Mouse (Mus musculus) gastrocnemius, adult 2 months (tissue): ENCODE data around the gene Gpr82. TPM values are rescaled to one million over a fixed set of nuclear protein-coding genes. Genes with fewer than 3 reads are reported as not detected.

Experiments
- DNase-seq: peaks from one replicate; pipeline ENCODE4 v3.0.0; 2022
- H3K27ac ChIP-seq: fragments of 200-600 bp; 2 replicates; pipeline ENCODE4 v1.8.1; 2022; ENCODE audit warnings: mild to moderate bottlenecking
- H3K4me3 ChIP-seq: fragments of 200-600 bp; 2 replicates; pipeline ENCODE4 v1.8.1; 2022; ENCODE audit warnings: mild to moderate bottlenecking, moderate library complexity
- CTCF ChIP-seq: fragments of 200-600 bp; IDR thresholded peaks from 2 replicates; pipeline ENCODE4 v1.8.1; 2022; ENCODE audit warnings: antibody characterized with exemption, mild to moderate bottlenecking, moderate library complexity
- intact Hi-C: fragments of 180-260 bp; cut with DNase I; formaldehyde crosslinking; loops from one replicate; pipeline ENCODE4 v1.15.1; 2025
- long read RNA-seq, 2 experiments: library from polyadenylated mRNA; stranded (forward); transcript quantifications; one replicate each; pipeline ENCODE4 v2.0.0; 2021
- total RNA-seq, 2 experiments: library from RNA; stranded (reverse); gene quantifications; 2 replicates each; pipeline ENCODE4 v1.2.3; 2021

Gpr82 gene
- not detected for total RNA-seq
- long read RNA-seq, experiment 1: 0 reads
- long read RNA-seq, experiment 2: 0 reads

DNA sequence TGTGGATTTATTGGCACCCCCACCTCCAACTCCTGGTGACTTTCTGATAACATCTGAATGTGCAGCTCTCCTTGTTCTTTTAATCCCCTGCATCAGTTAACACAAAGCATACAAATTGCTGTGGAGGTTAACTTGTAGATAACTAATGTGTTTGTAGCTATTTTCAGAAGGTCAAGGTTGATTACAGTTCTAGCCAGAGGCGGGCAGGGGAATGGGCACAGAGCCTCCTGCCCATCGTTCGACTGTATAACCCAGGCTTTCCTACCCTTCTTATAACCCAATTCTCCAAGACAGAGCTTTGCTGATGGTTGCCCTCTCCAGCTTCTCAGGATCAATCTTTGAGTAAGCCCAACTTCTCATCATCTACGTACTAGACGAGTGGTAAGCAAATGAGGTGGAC, at the start of gene Gpr82:
Gpr82 (plus strand) TSS at position 301 of the 400 bp plus-strand sequence.
- no peak for DNase-seq
- intact Hi-C loops: no loop called here
- no peak within 1 kb of the TSS for H3K27ac ChIP-seq
- no peak for TF ChIP-seq CTCF
- H3K4me3 ChIP-seq: no peak within 1 kb of the TSS

DNA sequence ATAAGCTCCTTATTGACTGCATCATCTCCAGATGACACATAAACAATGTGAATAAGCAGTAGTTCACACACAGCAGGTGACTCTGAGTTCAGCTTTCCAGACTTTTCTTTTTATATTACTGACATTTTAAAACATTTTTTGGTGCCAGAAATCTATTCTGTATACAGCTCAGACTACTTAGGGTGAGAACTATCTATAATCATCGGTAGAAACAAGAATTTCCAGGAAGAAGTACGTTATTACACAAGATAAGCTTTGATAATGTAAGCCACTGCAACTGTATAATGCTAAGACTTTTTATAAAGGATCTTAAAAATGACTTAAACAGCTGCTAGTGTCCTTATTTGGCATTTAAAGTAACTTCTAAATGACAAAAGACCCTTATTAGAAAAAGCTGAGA, 49.0 kb upstream of the Gpr82 start:
- no peak overlapping the region for H3K4me3 ChIP-seq
- H3K27ac ChIP-seq: no peak overlapping the region
- intact Hi-C loops: no loop called here
- no peak for TF ChIP-seq CTCF
- no peak for DNase-seq

DNA sequence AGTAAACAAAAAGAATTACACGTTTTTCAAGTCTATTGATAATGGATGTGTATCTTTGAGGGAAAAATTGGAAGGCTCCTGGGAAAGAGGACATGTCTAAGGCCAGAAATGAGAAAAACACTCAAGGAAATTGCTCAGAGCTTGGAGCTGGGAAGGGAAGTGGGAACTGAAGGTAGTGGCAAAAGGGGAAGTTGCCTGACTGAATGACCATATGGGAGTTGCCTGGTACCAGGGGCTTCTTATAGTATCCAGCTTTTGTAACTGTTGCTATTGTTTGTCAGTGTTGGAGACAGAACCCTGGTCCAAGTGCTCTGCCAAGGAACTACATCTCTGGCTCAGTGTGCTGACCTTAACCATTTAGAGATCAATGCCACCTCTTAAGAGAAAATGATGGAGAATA, 44.4 kb upstream of the Gpr82 start:
- TF ChIP-seq CTCF: no peak
- intact Hi-C loops: loop anchor here (5.0 kb wide), 1 partner anchor 154 kb away; no protein-coding TSS in a partner anchor
- Histone ChIP-seq H3K27ac (peak overlapping the region; percentile 73), H3K4me3 (no peak overlapping the region)
- DNase-seq: no peak

DNA sequence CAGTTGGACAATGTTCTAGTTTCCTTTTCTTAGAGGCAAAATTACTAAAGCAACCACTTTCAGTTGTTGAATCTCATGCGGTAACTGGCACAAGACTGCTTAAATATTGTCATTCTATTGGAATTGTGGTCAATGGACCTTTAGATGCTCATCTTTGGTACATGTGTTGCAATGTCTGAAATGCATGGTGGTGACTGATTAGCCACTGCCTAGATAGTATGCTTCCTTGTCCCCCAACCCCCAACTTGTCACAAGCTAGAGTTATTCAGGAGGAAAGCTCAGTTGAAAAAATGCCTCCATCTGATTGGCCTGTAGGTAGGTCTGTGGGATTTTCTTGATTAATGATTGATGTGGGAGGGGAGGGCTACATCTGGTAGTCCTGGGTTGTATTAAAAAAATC, 43.9 kb upstream of the Gpr82 start:
- Histone ChIP-seq H3K4me3 (no peak overlapping the region), H3K27ac (peak overlapping the region; percentile 73)
- no peak for TF ChIP-seq CTCF
- no peak for DNase-seq
- intact Hi-C loops: loop anchor here (5.0 kb wide), 1 partner anchor 155 kb away; no protein-coding TSS in a partner anchor

DNA sequence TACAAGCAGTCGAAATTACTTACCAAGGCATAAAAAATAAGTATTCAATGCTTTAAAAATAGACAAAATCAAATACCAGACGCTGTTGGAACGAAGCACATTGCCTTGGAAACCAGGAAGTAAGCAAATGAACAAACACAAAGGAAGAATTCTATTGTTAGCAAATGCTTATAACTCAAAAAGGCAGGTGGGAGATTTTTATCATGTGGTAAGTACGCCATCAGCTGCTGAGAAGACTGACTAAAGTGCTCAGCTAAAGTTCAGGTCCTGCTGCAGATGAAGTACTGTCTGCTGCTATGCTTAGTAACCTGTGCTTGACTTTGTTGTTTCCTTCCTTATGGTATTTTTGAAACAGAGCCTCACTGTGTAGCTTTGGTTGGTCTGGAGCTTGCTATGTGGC, 42.7 kb upstream of the Gpr82 start:
- intact Hi-C loops: loop anchor here (5.0 kb wide), 1 partner anchor 156 kb away; no protein-coding TSS in a partner anchor
- peak overlapping the region; percentile 76 for H3K27ac ChIP-seq
- DNase-seq: no peak
- no peak for TF ChIP-seq CTCF
- H3K4me3 ChIP-seq: no peak overlapping the region

DNA sequence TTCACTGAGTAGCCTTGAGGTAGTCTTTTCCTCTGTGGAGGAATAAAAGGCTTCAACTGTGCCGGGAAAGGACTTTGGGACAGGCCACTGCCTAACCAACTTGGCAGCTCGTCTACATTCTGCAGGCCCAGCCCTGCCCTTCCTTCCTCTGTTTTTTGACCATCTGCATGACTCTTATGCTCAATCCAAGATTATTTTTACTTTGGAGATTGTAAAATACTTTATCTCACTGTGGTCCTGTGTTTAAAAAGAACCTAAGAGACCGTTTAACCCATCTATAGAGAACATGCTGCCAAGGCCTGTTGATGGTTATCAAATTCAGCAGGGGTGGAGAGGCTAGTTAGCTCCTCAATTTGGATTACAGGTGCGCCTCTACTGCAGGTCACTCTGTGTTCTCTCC, 39.7 kb upstream of the Gpr82 start:
- peak; percentile 24 for DNase-seq
- intact Hi-C loops: no loop called here
- Histone ChIP-seq H3K4me3 (no peak overlapping the region), H3K27ac (peak overlapping the region; percentile 76)
- no peak for TF ChIP-seq CTCF

DNA sequence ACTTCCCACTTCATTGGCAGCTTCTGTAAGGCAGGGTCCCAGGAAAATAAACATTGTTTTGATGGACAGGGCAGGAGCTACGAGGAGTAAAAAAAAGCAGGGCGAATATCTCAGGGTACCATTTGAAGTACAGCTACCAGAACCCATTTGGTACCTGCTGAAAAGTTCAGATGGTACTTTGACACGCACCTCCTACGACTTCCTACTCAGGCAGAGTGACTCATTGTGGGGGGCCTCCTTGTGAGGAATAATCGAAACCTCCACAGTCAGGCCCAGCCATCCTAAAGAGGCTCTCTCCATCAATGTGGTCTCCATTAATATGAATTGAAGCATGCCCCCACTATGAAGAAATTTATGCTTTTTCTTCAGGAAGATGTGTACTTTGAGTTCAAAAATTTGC, 38.5 kb upstream of the Gpr82 start:
- H3K4me3 ChIP-seq: no peak overlapping the region
- DNase-seq: no peak
- H3K27ac ChIP-seq: peak overlapping the region; percentile 71
- intact Hi-C loops: no loop called here
- TF ChIP-seq CTCF: no peak

DNA sequence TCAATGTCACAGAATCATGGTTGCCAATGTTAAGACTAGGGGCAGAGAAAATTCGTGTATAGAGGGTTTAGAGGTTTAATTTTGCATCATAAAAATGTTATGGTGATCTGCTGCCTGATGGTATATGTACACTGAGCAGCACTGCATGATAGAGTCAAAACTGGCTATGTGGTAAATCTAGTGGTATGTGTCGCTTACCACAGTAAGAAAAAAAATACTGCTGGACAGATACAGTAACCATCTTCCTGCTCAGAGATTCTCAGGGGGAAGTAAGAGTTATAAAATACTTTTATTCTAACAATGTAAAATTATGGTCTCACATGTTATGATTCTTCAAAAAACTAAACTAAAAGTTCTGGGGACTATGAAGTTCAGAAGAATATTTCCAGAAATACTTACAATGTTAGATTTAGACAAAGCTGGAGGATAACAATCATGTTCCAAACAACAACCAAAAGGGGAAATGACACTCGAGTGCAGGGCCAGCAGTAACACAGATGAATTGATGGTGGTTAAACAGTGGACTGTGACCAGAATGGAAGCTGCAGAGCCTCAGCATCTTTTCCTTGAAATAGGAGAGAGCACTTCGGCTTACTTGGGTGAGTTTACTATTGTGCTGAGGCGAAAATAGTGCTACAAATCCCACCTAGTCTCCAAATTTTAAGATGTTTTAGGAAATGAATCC, 29.4 kb upstream of the Gpr82 start, which contains the start of gene Gpr34:
Gpr34 (plus strand) TSS at position 491 of the 685 bp plus-strand sequence.
- DNase-seq: no peak
- no peak for TF ChIP-seq CTCF
- Histone ChIP-seq H3K4me3 (no peak within 1 kb of the TSS), H3K27ac (peak within 1 kb of the TSS; percentile 46)
- intact Hi-C loops: no loop called here

DNA sequence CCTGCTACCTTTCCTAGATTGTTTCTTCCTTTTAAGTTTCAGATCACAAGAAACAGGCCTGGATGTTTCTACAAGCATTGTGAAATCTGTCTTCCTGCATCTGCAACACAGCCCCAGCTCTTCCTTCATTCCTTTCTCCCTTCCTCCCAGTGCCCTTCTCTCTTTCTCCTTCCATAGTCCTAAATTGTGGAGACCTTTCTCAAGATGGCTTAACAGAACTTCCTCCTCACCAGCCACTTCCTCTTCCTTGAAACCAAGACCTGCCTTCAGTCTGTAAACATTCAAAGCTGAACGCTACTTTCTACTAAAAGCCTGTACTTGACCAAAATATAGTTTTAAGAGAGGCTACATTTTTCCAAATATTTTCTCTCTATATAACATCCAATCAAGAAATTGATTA, 24.8 kb upstream of the Gpr82 start:
- DNase-seq: no peak
- intact Hi-C loops: no loop called here
- Histone ChIP-seq H3K27ac (no peak overlapping the region), H3K4me3 (no peak overlapping the region)
- no peak for TF ChIP-seq CTCF

DNA sequence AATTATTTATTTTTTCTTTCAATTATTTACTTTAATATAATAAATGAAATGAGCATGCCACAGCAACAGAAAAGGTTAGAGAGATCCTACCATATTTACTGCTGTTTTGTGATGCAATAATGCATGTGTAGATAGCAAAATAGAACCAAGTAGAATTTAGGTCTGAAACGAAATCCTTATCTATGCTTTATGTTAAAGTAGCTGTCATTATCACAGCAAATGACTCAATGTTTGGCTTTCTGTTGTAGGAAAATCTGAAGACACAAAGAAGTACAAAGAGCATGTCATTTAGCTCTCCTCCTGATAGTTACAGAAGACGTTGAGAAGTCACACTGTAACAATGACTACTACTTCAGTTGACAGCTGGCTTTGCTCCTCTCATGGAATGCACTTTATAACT, 22.3 kb upstream of the Gpr82 start:
- no peak for DNase-seq
- H3K4me3 ChIP-seq: no peak overlapping the region
- no peak for TF ChIP-seq CTCF
- H3K27ac ChIP-seq: no peak overlapping the region
- intact Hi-C loops: no loop called here

DNA sequence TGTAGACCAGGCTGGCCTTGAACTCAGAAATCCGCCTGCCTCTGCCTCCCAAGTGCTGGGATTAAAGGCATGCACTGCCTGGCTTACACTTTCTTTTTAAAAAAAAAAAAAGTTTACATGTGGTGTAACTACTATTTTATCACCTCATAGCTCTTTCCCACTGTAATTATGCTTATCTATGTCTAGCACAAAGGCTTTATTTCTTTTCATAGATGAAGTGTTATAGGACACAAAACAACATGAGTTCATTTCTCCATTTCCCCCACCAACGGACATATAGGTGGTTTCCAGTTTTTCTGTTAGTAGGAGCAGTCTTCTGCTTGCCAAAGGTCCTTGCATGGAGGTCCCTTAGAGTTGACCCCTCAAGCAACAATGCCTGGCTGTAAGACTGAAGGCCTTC, 9.3 kb upstream of the Gpr82 start:
- Histone ChIP-seq H3K4me3 (no peak overlapping the region), H3K27ac (no peak overlapping the region)
- intact Hi-C loops: loop anchor here (10.0 kb wide), 1 partner anchor 77 kb away; no protein-coding TSS in a partner anchor
- no peak for TF ChIP-seq CTCF
- DNase-seq: no peak

DNA sequence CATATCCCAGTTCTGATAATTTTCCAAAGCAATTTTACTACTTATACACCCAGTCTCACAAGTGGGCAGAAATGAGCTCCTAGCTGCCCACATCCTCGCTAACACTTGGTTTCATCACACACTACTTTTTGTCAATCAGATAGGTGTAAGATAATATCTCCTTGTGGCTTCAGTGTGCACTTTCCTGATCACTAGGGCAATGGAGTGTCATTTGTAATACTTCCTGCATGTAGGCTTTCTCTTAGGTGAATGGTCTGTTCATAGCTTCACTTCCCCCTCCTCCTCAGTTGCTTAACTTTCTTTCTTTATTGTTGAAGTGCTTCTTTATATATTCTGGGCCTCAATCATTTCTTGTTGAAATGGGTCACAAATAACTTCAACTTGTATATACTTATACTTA, 8.9 kb upstream of the Gpr82 start:
- TF ChIP-seq CTCF: no peak
- no peak for DNase-seq
- intact Hi-C loops: loop anchor here (10.0 kb wide), 1 partner anchor 77 kb away; no protein-coding TSS in a partner anchor
- H3K27ac ChIP-seq: no peak overlapping the region
- H3K4me3 ChIP-seq: no peak overlapping the region

DNA sequence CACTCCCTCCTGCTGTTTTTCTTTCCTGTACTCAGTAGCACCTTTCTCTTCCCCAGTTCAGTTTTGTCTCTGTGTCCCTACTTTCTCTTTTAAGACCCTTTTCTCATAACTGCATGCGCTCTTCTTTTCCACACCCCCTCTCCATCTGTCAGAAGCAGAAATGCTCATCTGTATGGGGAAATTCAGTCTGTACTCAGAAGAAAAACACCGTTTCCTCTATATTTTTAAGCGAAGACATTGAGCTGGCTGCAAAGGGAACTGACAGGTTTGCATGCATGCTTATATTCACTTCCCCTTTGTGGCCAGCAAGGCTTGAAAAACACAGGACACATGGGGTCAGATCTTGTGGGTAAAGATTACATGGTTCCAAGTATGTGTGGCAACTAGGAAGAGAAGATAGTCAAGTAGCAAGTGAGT, 6.2 kb upstream of the Gpr82 start:
- TF ChIP-seq CTCF: no peak
- no peak for DNase-seq
- H3K27ac ChIP-seq: peak overlapping the region; percentile 78
- no peak overlapping the region for H3K4me3 ChIP-seq
- intact Hi-C loops: loop anchor here (10.0 kb wide), 1 partner anchor 80 kb away; no protein-coding TSS in a partner anchor

DNA sequence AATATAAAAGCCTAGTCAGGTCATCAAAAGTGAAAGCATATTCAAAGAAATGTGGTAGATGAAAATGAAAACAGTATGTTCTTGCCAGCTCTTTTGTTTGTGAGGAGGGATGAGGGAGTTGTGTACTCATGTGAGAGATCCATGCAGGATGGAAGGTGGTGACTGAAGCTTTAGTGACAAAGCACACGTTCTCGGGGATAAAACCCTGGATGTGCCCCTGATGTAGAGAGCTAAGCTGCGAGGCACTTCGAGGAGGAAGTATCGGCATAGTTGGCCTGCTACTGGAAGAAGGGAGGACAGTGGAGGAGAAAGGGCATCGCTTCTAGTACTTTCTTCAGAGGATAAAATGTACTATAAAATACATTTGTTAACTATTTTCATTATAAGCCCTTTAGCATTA, 5.3 kb upstream of the Gpr82 start:
- no peak for DNase-seq
- Histone ChIP-seq H3K4me3 (no peak overlapping the region), H3K27ac (peak overlapping the region; percentile 78)
- no peak for TF ChIP-seq CTCF
- intact Hi-C loops: loop anchor here (2.0 to 10.0 kb wide), 3 partner anchors 81 to 429 kb away; no protein-coding TSS in a partner anchor
